Mouse (Mus musculus) midbrain, embryonic 11.5 days (tissue): ENCODE data around the gene Abi1. TPM values are rescaled to one million over a fixed set of nuclear protein-coding genes. Genes with fewer than 3 reads are reported as not detected.

Experiments
- ATAC-seq: fragments of 200-750 bp; cut with Nextera tagmentation; 2 replicates; pipeline ENCODE4 v1.8.0; 2017; ENCODE audit warnings: moderate TSS enrichment, moderate library complexity; ENCODE audit not compliant: low FRiP score
- DNase-seq: peaks from one replicate; pipeline ENCODE4 v3.0.0; 2015; ENCODE audit warnings: low spot score; ENCODE audit errors: missing footprints
- H3K27ac ChIP-seq: fragments of 300-500 bp; sonication (generic); 2 replicates; pipeline ENCODE4 v1.5.1; 2014; ENCODE audit warnings: low read depth, low read length
- H3K27me3 ChIP-seq: fragments of 300-500 bp; sonication (generic); 2 replicates; pipeline ENCODE4 v1.6.1; 2014; ENCODE audit warnings: mild to moderate bottlenecking, low read length, moderate library complexity, mixed read lengths; ENCODE audit not compliant: control insufficient read depth, insufficient read depth
- H3K36me3 ChIP-seq: fragments of 300-500 bp; sonication (generic); 2 replicates; pipeline ENCODE4 v1.6.1; 2014; ENCODE audit warnings: mild to moderate bottlenecking, low read length, moderate library complexity, mixed read lengths; ENCODE audit not compliant: control insufficient read depth, insufficient read depth
- H3K4me1 ChIP-seq: fragments of 300-500 bp; sonication (generic); 2 replicates; pipeline ENCODE4 v1.6.1; 2014; ENCODE audit warnings: low read length; ENCODE audit not compliant: control insufficient read depth, insufficient read depth
- H3K4me2 ChIP-seq: fragments of 300-500 bp; sonication (generic); 2 replicates; pipeline ENCODE4 v1.6.1; 2014; ENCODE audit warnings: mild to moderate bottlenecking, moderate library complexity
- H3K4me3 ChIP-seq: fragments of 300-500 bp; sonication (generic); 2 replicates; pipeline ENCODE4 v1.5.1; 2014; ENCODE audit warnings: low read depth, low read length
- H3K9ac ChIP-seq: fragments of 300-500 bp; sonication (generic); 2 replicates; pipeline ENCODE4 v1.6.1; 2014; ENCODE audit warnings: low read length
- H3K9me3 ChIP-seq: fragments of 300-500 bp; sonication (generic); 2 replicates; pipeline ENCODE4 v1.6.1; 2016; ENCODE audit warnings: low read length; ENCODE audit not compliant: control insufficient read depth
- WGBS: fragments of 180-500 bp; shearing (Covaris S2); extraction: QIAGEN DNeasy Blood & Tissue Kit; methylation state at CpG from one replicate; pipeline ENCODE4 v1.1.7; 2014; 5-methylcytosine and 5-hydroxymethylcytosine counted together
- polyA plus RNA-seq: library from polyadenylated mRNA; unstranded; fragments of >200 nt; fragmentation: Nextera tagmentation; extraction: Ambion mirVana; gene quantifications from 2 replicates; pipeline ENCODE4 v1.2.1, GENCODE M21; 2014

Gene Abi1
- 40.6 and 47.3 TPM in 2 replicates for polyA plus RNA-seq

- H3K4me2 ChIP-seq, result peak within 1 kb of the TSS; percentile 77
- no peaks in the 10 kb centered on the region for H3K27me3 ChIP-seq
- 3% methylated on average over 24 of the region's 24 CpGs for WGBS
- ATAC-seq, result peak; percentile 97
- H3K4me1 ChIP-seq, result peaks cover 4% of the 10 kb centered on the region
- peak; percentile 99 for DNase-seq
- H3K4me3 ChIP-seq, result peak within 1 kb of the TSS; percentile 77
- no peaks in the 10 kb centered on the region for H3K36me3 ChIP-seq
- no peaks in the 10 kb centered on the region for H3K9me3 ChIP-seq
- H3K9ac ChIP-seq, result peak within 1 kb of the TSS; percentile 89
- peak within 1 kb of the TSS; percentile 92 for H3K27ac ChIP-seq
These were observed at the start of gene Abi1 for GRCm38 (mm10) chr2:23040001-23040646. Gene Abi1 (minus strand): TSS chr2:23040241.

DNA sequence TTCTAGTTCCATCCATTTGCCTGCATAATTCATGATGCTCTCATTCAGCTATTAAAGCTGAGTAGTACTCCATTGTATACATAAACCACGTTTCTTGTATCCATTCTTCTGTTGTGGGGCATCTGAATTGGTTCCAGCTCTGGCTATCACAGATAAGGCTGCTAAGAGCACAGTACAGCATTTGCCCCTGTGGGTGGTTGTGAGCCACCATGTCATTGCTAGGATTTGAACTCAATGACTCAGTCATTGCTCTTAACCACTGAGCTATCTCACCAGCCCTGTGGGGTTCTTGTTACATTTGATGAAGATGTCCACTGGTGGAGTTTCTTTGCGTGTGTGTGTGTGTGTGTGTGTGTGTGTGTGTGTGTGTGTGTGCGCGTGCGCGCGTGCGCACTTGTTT is 44.5 kb upstream of the Abi1 start:
- 96% methylated on average over 8 of the region's 8 CpGs for WGBS
- Histone ChIP-seq H3K4me2 (no peak overlapping the region), H3K9ac (no peak overlapping the region), H3K4me3 (no peak overlapping the region), H3K4me1 (no peaks in the 10 kb centered on the region), H3K27ac (no peak overlapping the region), H3K9me3 (no peaks in the 10 kb centered on the region), H3K27me3 (no peaks in the 10 kb centered on the region), H3K36me3 (no peaks in the 10 kb centered on the region; the same call in 1 of the 2 replicates)
- no peak for ATAC-seq
- no peak for DNase-seq

DNA sequence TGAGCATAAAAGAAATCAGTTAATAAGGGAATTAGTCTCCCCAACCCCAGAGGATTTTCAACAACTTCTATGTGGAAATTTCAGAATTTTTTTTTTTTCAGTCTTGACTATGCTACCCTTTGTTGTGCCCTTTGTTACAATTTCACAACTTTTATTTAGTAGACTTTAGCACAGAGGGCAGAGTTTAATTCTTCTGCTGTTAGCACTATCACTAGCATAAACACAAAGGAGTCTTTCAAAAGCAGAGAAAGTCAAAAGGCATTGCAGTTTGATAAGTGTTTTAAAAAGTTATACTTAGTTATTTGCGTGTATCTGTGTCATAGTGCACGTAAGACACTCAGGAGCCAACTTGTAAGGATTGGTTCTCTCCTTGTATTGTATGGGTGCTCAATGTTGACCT is 38.5 kb upstream of the Abi1 start:
- no peaks in the 10 kb centered on the region for H3K27me3 ChIP-seq
- H3K27ac ChIP-seq, result no peak overlapping the region
- no peak overlapping the region for H3K4me2 ChIP-seq
- H3K4me3 ChIP-seq, result no peak overlapping the region
- ATAC-seq (no peak), DNase-seq (no peak)
- H3K4me1 ChIP-seq, result no peaks in the 10 kb centered on the region
- no peak overlapping the region for H3K9ac ChIP-seq
- 94% methylated on average over 2 of the region's 2 CpGs for WGBS
- H3K9me3 ChIP-seq, result no peaks in the 10 kb centered on the region
- H3K36me3 ChIP-seq, result peaks cover 3% of the 10 kb centered on the region

GRCm38 (mm10) chr2:23077693-23078092 is 37.7 kb upstream of the Abi1 start:
- 90% methylated on average over 5 of the region's 5 CpGs for WGBS

GRCm38 (mm10) chr2:23076783-23077182 is 36.7 kb upstream of the Abi1 start:
- DNase-seq (no peak), ATAC-seq (no peak)
- Histone ChIP-seq H3K27ac (no peak overlapping the region), H3K36me3 (peaks cover 3% of the 10 kb centered on the region; the same call in 1 of the 2 replicates), H3K9ac (no peak overlapping the region), H3K4me3 (no peak overlapping the region), H3K9me3 (no peaks in the 10 kb centered on the region), H3K27me3 (no peaks in the 10 kb centered on the region), H3K4me1 (no peaks in the 10 kb centered on the region), H3K4me2 (no peak overlapping the region)

More at GRCm38 (mm10) chr2:23077693-23078092, 37.7 kb upstream of the Abi1 start:
- H3K4me1 ChIP-seq, result no peaks in the 10 kb centered on the region
- DNase-seq (no peak), ATAC-seq (no peak)
- no peaks in the 10 kb centered on the region for H3K27me3 ChIP-seq
- H3K9me3 ChIP-seq, result no peaks in the 10 kb centered on the region
- no peak overlapping the region for H3K9ac ChIP-seq
- H3K4me2 ChIP-seq, result no peak overlapping the region
- H3K4me3 ChIP-seq, result no peak overlapping the region
- H3K36me3 ChIP-seq, result peaks cover 3% of the 10 kb centered on the region; the same call in 1 of the 2 replicates
- no peak overlapping the region for H3K27ac ChIP-seq

DNA sequence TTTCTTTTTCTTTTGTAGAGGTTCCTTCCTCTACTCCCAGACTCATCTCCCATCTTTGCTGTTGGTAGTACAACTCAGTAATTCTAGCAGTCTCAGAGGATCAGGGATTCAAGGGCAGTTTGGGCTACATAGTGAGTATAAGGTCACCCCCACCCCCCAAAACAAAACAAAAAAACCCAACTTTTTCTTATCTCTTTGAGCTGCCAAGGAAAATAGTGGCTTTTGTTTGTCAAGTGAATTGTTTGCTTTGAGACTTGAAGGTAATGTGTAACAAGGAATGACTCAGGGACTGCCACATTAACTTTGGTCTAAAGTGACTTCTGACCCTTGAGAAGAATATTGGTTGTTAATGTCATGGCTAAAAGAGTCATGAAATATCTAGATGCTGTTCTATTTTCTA is 35.8 kb upstream of the Abi1 start:
- Histone ChIP-seq H3K4me1 (no peaks in the 10 kb centered on the region), H3K4me3 (no peak overlapping the region), H3K4me2 (no peak overlapping the region), H3K27me3 (no peaks in the 10 kb centered on the region), H3K9ac (no peak overlapping the region), H3K9me3 (no peaks in the 10 kb centered on the region), H3K27ac (no peak overlapping the region), H3K36me3 (peaks cover 3% of the 10 kb centered on the region; the same call in 1 of the 2 replicates)
- no peak for ATAC-seq
- DNase-seq, result no peak

GRCm38 (mm10) chr2:23071406-23071805 is 31.4 kb upstream of the Abi1 start:
- WGBS, result 93% methylated on average over 1 of the region's 1 CpGs

DNA sequence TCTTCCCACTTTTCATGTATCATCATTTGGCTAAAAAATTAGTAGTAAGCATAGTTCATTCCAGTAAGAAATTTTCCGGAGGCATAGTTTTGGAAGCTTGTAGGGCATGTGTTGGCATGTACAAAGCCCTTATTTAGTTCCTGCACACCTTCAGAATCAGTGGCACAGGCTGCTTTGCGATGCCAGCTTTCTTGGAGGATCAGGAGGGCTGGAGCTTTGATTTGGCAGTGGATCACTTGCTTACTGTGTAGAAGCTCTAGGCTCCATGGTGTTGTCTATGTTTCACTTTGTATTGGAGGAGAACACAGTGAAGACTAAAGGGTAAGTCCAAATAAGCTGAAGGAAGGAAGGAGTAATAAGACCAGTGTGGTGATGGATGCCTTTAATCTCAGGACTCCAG is 30.4 kb upstream of the Abi1 start:
- Histone ChIP-seq H3K36me3 (no peaks in the 10 kb centered on the region), H3K9ac (no peak overlapping the region), H3K27me3 (no peaks in the 10 kb centered on the region), H3K4me1 (no peaks in the 10 kb centered on the region), H3K27ac (no peak overlapping the region), H3K4me2 (no peak overlapping the region), H3K4me3 (no peak overlapping the region), H3K9me3 (no peaks in the 10 kb centered on the region)
- no peak for DNase-seq
- no peak for ATAC-seq
- 94% methylated on average over 2 of the region's 2 CpGs for WGBS

More at GRCm38 (mm10) chr2:23071406-23071805, 31.4 kb upstream of the Abi1 start:
- Histone ChIP-seq H3K4me2 (no peak overlapping the region), H3K4me3 (no peak overlapping the region), H3K27ac (no peak overlapping the region), H3K9ac (no peak overlapping the region), H3K36me3 (no peaks in the 10 kb centered on the region), H3K4me1 (no peaks in the 10 kb centered on the region), H3K9me3 (no peaks in the 10 kb centered on the region), H3K27me3 (no peaks in the 10 kb centered on the region)
- DNase-seq (no peak), ATAC-seq (no peak)

DNA sequence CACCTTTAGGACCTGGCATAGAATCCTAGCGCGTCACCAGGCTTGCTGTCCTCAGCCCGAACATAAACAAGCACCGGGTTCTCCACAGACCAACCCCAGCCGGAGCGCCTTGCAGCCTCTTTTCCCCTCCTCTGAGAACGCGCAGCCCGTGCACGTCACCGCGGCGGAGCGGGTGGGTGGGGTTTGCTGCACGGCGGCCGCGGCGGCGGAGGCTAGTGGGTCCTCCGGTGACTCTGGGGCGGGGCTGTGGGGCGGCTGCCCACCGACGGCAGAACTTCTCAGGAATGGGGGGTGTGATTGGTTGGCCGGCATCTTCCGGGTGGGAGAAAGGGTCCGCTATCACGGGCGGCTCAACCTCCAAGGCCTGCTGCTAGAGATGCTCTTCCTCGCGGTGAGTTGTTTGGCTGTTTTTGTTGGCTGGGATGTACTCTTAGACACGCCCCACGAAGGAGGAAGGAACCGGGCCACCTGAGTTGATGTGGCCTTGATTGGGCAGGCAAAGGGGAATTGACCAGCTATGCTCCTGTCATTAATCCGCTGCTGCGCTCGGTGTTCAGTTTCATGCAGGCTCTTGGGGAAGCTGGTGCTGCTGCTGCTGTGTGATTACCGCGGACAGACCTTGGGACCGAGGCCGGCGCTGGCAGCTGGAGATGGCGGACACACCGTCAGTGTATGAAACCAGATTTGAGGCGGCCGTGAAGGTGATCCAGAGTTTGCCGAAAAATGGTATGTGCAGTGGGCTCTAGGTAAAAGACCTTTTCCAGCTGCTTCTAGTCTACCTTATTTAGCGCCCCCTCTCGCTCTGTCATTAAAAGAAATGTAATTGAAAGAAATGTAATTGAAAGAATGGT is 29.1 kb upstream of the Abi1 start:
- WGBS, result under 1% methylated on average over 50 of the region's 50 CpGs
- ATAC-seq, result peak; percentile 91
- H3K9me3 ChIP-seq, result no peaks in the 10 kb centered on the region

More for the DNA sequence above, 29.1 kb upstream of the Abi1 start:
- DNase-seq, result peak; percentile 98
- H3K4me2 ChIP-seq, result peak overlapping the region; percentile 98
- H3K27me3 ChIP-seq, result no peaks in the 10 kb centered on the region
- H3K4me3 ChIP-seq, result peak overlapping the region; percentile 63
- H3K9ac ChIP-seq, result peak overlapping the region; percentile 79
- H3K27ac ChIP-seq, result peak overlapping the region; percentile 66
- no peaks in the 10 kb centered on the region for H3K4me1 ChIP-seq
- no peaks in the 10 kb centered on the region for H3K36me3 ChIP-seq
